Mouse (Mus musculus) midbrain, postnatal 0 days (tissue): ENCODE data around the gene Dglucy. TPM values are rescaled to one million over a fixed set of nuclear protein-coding genes. Genes with fewer than 3 reads are reported as not detected.

ENCODE experiments used
- ATAC-seq: fragments of 200-750 bp; cut with Nextera tagmentation; 2 replicates; pipeline ENCODE4 v1.8.0; 2017; ENCODE audit warnings: moderate number of reproducible peaks, mild to moderate bottlenecking, moderate TSS enrichment, moderate library complexity; ENCODE audit not compliant: low FRiP score
- DNase-seq: peaks from one replicate; pipeline ENCODE4 v3.0.0-alpha.2; 2015; ENCODE audit warnings: low spot score
- H3K27ac ChIP-seq: fragments of 300-500 bp; sonication (generic); 2 replicates; pipeline ENCODE4 v1.5.1; 2014; ENCODE audit warnings: low read depth, mild to moderate bottlenecking, low read length, mixed read lengths
- H3K27me3 ChIP-seq: fragments of 300-500 bp; sonication (generic); 2 replicates; pipeline ENCODE4 v1.6.1; 2014; ENCODE audit warnings: low read length, control low read depth, mixed read lengths; ENCODE audit not compliant: insufficient read depth
- H3K36me3 ChIP-seq: fragments of 300-500 bp; sonication (generic); 2 replicates; pipeline ENCODE4 v1.6.1; 2014; ENCODE audit warnings: low read length, control low read depth, mixed read lengths; ENCODE audit not compliant: insufficient read depth
- H3K4me1 ChIP-seq: fragments of 300-500 bp; sonication (generic); 2 replicates; pipeline ENCODE4 v1.6.1; 2014; ENCODE audit warnings: mild to moderate bottlenecking, control low read depth, antibody characterized with exemption, low read length, mixed read lengths; ENCODE audit not compliant: insufficient read depth
- H3K4me2 ChIP-seq: fragments of 300-500 bp; sonication (generic); 2 replicates; pipeline ENCODE4 v1.6.1; 2014; ENCODE audit warnings: low read depth, mild to moderate bottlenecking, low read length, mixed read lengths; ENCODE audit not compliant: poor library complexity, severe bottlenecking
- H3K4me3 ChIP-seq: fragments of 300-500 bp; sonication (generic); 2 replicates; pipeline ENCODE4 v1.5.1; 2014; ENCODE audit warnings: low read depth, mild to moderate bottlenecking, low read length, moderate library complexity
- H3K9ac ChIP-seq: fragments of 300-500 bp; sonication (generic); replicated peaks from 2 replicates; pipeline ENCODE4 v1.6.1; 2014; ENCODE audit warnings: mild to moderate bottlenecking, low read length, moderate library complexity, mixed read lengths; ENCODE audit not compliant: poor library complexity, severe bottlenecking
- H3K9me3 ChIP-seq: fragments of 300-500 bp; sonication (generic); 2 replicates; pipeline ENCODE4 v1.6.1; 2016; ENCODE audit warnings: low read length, control low read depth
- CTCF ChIP-seq: IDR thresholded peaks from 2 replicates; pipeline ENCODE4 v1.5.1; 2016; ENCODE audit warnings: antibody characterized with exemption, mild to moderate bottlenecking
- WGBS: fragments of 180-500 bp; shearing (Covaris S2); extraction: QIAGEN DNeasy Blood & Tissue Kit; methylation state at CpG from one replicate; pipeline ENCODE4 v1.1.7; 2014; 5-methylcytosine and 5-hydroxymethylcytosine counted together
- polyA plus RNA-seq: library from polyadenylated mRNA; unstranded; fragments of >200 nt; fragmentation: Nextera tagmentation; extraction: Ambion mirVana; gene quantifications from 2 replicates; pipeline ENCODE4 v1.2.1, GENCODE M21; 2015
- total RNA-seq: library from RNA; depleted of rRNA; stranded (reverse); fragments of >200 nt; gene quantifications from 2 replicates; pipeline ENCODE4 v1.2.3, GENCODE M21; 2014

Dglucy gene
- total and polyA plus RNA-seq, 2 experiments from 2014 or later = 2.2 to 3.6 TPM

- no peak overlapping the region for H3K27ac ChIP-seq
- 90% methylated on average over 2 of the region's 2 CpGs for WGBS
- no peak for TF ChIP-seq CTCF
- H3K9ac ChIP-seq = no peak overlapping the region
- no peaks in the 10 kb centered on the region for H3K27me3 ChIP-seq
- no peak overlapping the region for H3K4me2 ChIP-seq
- H3K4me3 ChIP-seq = no peak overlapping the region
- H3K9me3 ChIP-seq = no peaks in the 10 kb centered on the region
- H3K4me1 ChIP-seq = no peaks in the 10 kb centered on the region
- no peaks in the 10 kb centered on the region for H3K36me3 ChIP-seq
- no peak for ATAC-seq
- no peak for DNase-seq
These were observed 52.2 kb downstream of the Dglucy start for GRCm38 (mm10) chr12:100831021-100831420.

- TF ChIP-seq CTCF = no peak
- no peaks in the 10 kb centered on the region for H3K27me3 ChIP-seq
- no peak overlapping the region for H3K4me3 ChIP-seq
- H3K36me3 ChIP-seq = no peaks in the 10 kb centered on the region
- H3K4me1 ChIP-seq = no peaks in the 10 kb centered on the region
- no peak overlapping the region for H3K27ac ChIP-seq
- no peak overlapping the region for H3K4me2 ChIP-seq
- WGBS = 21% methylated on average over 8 of the region's 8 CpGs
- DNase-seq (no peak), ATAC-seq (no peak)
- no peaks in the 10 kb centered on the region for H3K9me3 ChIP-seq
- H3K9ac ChIP-seq = no peak overlapping the region
These were observed 52.9 kb downstream of the Dglucy start for GRCm38 (mm10) chr12:100831629-100832325.

- H3K9ac ChIP-seq = no peak overlapping the region
- no peaks in the 10 kb centered on the region for H3K36me3 ChIP-seq
- WGBS = 92% methylated on average over 3 of the region's 3 CpGs
- H3K27ac ChIP-seq = no peak overlapping the region
- no peaks in the 10 kb centered on the region for H3K4me1 ChIP-seq
- no peaks in the 10 kb centered on the region for H3K27me3 ChIP-seq
- no peak for DNase-seq
- no peak overlapping the region for H3K4me3 ChIP-seq
- no peaks in the 10 kb centered on the region for H3K9me3 ChIP-seq
- TF ChIP-seq CTCF = no peak
- no peak for ATAC-seq
- no peak overlapping the region for H3K4me2 ChIP-seq
These were observed 58.4 kb downstream of the Dglucy start for GRCm38 (mm10) chr12:100837208-100837607.

GRCm38 (mm10) chr12:100839079-100839600 lies 60.3 kb downstream of the Dglucy start:
- H3K4me2 ChIP-seq = no peak overlapping the region
- no peak overlapping the region for H3K4me3 ChIP-seq
- WGBS = 21% methylated on average over 8 of the region's 8 CpGs
- DNase-seq (no peak), ATAC-seq (no peak)
- no peak for TF ChIP-seq CTCF
- no peak overlapping the region for H3K9ac ChIP-seq
- no peaks in the 10 kb centered on the region for H3K27me3 ChIP-seq
- H3K9me3 ChIP-seq = no peaks in the 10 kb centered on the region
- H3K27ac ChIP-seq = no peak overlapping the region
- no peaks in the 10 kb centered on the region for H3K36me3 ChIP-seq
- H3K4me1 ChIP-seq = no peaks in the 10 kb centered on the region

- H3K4me1 ChIP-seq = no peaks in the 10 kb centered on the region
- no peaks in the 10 kb centered on the region for H3K36me3 ChIP-seq
- no peak for DNase-seq
- H3K4me3 ChIP-seq = no peak overlapping the region
- H3K27ac ChIP-seq = no peak overlapping the region
- ATAC-seq = no peak
- H3K9me3 ChIP-seq = no peaks in the 10 kb centered on the region
- H3K4me2 ChIP-seq = no peak overlapping the region
- no peak overlapping the region for H3K9ac ChIP-seq
- no peak for TF ChIP-seq CTCF
- 73% methylated on average over 6 of the region's 6 CpGs for WGBS
- H3K27me3 ChIP-seq = no peaks in the 10 kb centered on the region
These were observed 61.1 kb downstream of the Dglucy start for GRCm38 (mm10) chr12:100839926-100840325.

- Histone ChIP-seq H3K9ac (no peak overlapping the region), H3K4me3 (no peak overlapping the region), H3K4me1 (no peaks in the 10 kb centered on the region), H3K27me3 (no peaks in the 10 kb centered on the region), H3K4me2 (no peak overlapping the region), H3K36me3 (no peaks in the 10 kb centered on the region), H3K27ac (no peak overlapping the region), H3K9me3 (no peaks in the 10 kb centered on the region)
- peak; percentile 99 for TF ChIP-seq CTCF
- DNase-seq (peak; percentile 88), ATAC-seq (peak; percentile 77; the same call in 1 of the 2 replicates)
- WGBS = 10% methylated on average over 3 of the region's 3 CpGs
These were observed 62.4 kb downstream of the Dglucy start for GRCm38 (mm10) chr12:100841211-100841792.
